Mouse (Mus musculus) ES-E14 (cell line): ENCODE measurements around the gene Fars2.

Experiments used
- CHD2 ChIP-seq: IDR thresholded peaks from 2 replicates; pipeline ENCODE4 v1.6.1; 2014; ENCODE audit warnings: mild to moderate bottlenecking, low read depth, low read length, inconsistent platforms
- HCFC1 ChIP-seq: IDR thresholded peaks from 2 replicates; pipeline ENCODE4 v1.6.1; 2012; ENCODE audit warnings: low read length, inconsistent platforms, borderline replicate concordance; ENCODE audit not compliant: insufficient read depth
- MAFK ChIP-seq: IDR thresholded peaks from 2 replicates; pipeline ENCODE4 v1.6.1; 2014; ENCODE audit warnings: mild to moderate bottlenecking, low read depth, low read length, inconsistent platforms; ENCODE audit not compliant: insufficient read depth
- ZC3H11A ChIP-seq: IDR thresholded peaks from 2 replicates; pipeline ENCODE4 v1.6.1; 2012; ENCODE audit warnings: low read depth, mild to moderate bottlenecking, inconsistent platforms, low read length, borderline replicate concordance

DNA sequence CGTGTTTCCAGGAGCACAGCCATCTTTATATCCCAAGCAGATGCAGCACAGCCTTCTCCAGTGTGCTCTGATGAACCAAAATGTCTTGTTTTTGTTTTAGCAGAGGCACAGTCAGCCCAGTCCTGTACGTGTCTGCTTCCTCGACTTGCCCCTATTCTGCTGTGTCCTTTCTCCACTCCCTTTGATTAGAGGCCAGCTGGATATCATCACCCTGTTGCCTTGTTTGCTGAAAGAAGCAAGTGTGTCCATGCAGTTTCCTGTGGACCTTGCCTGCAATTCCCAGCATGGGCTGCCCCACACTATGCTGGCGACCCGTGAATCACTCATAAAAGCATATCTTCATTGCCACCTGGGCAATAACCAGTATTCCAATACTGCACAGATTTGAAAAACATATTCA is 360.4 kb downstream of the Fars2 start:
- TF ChIP-seq CHD2 (no peak), ZC3H11A (no peak), MAFK (no peak), HCFC1 (no peak)
